Mouse (Mus musculus): ENCODE measurements around the gene Nhlh1. TPM values are rescaled to one million over a fixed set of nuclear protein-coding genes. Genes with fewer than 3 reads are reported as not detected.

Gene Nhlh1
- polyA plus RNA-seq (2015; fragmentation: Illumina TruSeq; extraction: RNeasy Lipid Tissue Mini Kit (QIAGEN cat#74804); ENCODE audit: insufficient read depth, low replicate concordance) = not detected

GRCm38 (mm10) chr1:172057491-172057921 lies at the start of gene Nhlh1:
Gene Nhlh1 (minus strand): TSS chr1:172057573.

GRCm38 (mm10) chr1:172082101-172082898 lies 24.9 kb upstream of the Nhlh1 start, which contains the start of the genes Copa and Ncstn:
Gene Copa (plus strand): TSS chr1:172082529.
Gene Ncstn (minus strand): TSS chr1:172082795.

GRCm38 (mm10) chr1:172028394-172029275 lies 28.7 kb downstream of the Nhlh1 start, which contains the start of gene Vangl2:
Gene Vangl2 (minus strand): TSS chr1:172028444.

Other genes with a start within 250 kb of the Nhlh1 start
- 131 TPM for gene Cd84, start 217.9 kb downstream of the Nhlh1 start, polyA plus RNA-seq (2015; fragmentation: Illumina TruSeq; extraction: RNeasy Lipid Tissue Mini Kit (QIAGEN cat#74804); ENCODE audit: insufficient read depth, low replicate concordance)
- gene Gm10521, start 161.9 kb downstream of the Nhlh1 start, polyA plus RNA-seq (2015; fragmentation: Illumina TruSeq; extraction: RNeasy Lipid Tissue Mini Kit (QIAGEN cat#74804); ENCODE audit: insufficient read depth, low replicate concordance) = 22.7 TPM
- gene Slamf6, start 140.1 kb downstream of the Nhlh1 start, polyA plus RNA-seq (2015; fragmentation: Illumina TruSeq; extraction: RNeasy Lipid Tissue Mini Kit (QIAGEN cat#74804); ENCODE audit: insufficient read depth, low replicate concordance) = 156 TPM
- gene Vangl2, start 29.1 kb downstream of the Nhlh1 start, polyA plus RNA-seq (2015; fragmentation: Illumina TruSeq; extraction: RNeasy Lipid Tissue Mini Kit (QIAGEN cat#74804); ENCODE audit: insufficient read depth, low replicate concordance) = 3.0 TPM
- gene Copa, start 25.0 kb upstream of the Nhlh1 start, polyA plus RNA-seq (2015; fragmentation: Illumina TruSeq; extraction: RNeasy Lipid Tissue Mini Kit (QIAGEN cat#74804); ENCODE audit: insufficient read depth, low replicate concordance) = 204 TPM
- 79.4 TPM for gene Ncstn, start 25.2 kb upstream of the Nhlh1 start, polyA plus RNA-seq (2015; fragmentation: Illumina TruSeq; extraction: RNeasy Lipid Tissue Mini Kit (QIAGEN cat#74804); ENCODE audit: insufficient read depth, low replicate concordance)
- gene Pex19, start 69.2 kb upstream of the Nhlh1 start, polyA plus RNA-seq (2015; fragmentation: Illumina TruSeq; extraction: RNeasy Lipid Tissue Mini Kit (QIAGEN cat#74804); ENCODE audit: insufficient read depth, low replicate concordance) = 45.3 TPM
- 98.3 TPM for gene Dcaf8, start 90.5 kb upstream of the Nhlh1 start, polyA plus RNA-seq (2015; fragmentation: Illumina TruSeq; extraction: RNeasy Lipid Tissue Mini Kit (QIAGEN cat#74804); ENCODE audit: insufficient read depth, low replicate concordance)
- gene Pea15a, start 149.2 kb upstream of the Nhlh1 start, polyA plus RNA-seq (2015; fragmentation: Illumina TruSeq; extraction: RNeasy Lipid Tissue Mini Kit (QIAGEN cat#74804); ENCODE audit: insufficient read depth, low replicate concordance) = 108 TPM
- 0.29 TPM for gene Casq1, start 162.3 kb upstream of the Nhlh1 start, polyA plus RNA-seq (2015; fragmentation: Illumina TruSeq; extraction: RNeasy Lipid Tissue Mini Kit (QIAGEN cat#74804); ENCODE audit: insufficient read depth, low replicate concordance)
- 0.07 TPM for gene Atp1a4, start 200.8 kb upstream of the Nhlh1 start, polyA plus RNA-seq (2015; fragmentation: Illumina TruSeq; extraction: RNeasy Lipid Tissue Mini Kit (QIAGEN cat#74804); ENCODE audit: insufficient read depth, low replicate concordance)
- gene Igsf8, start 204.1 kb upstream of the Nhlh1 start, polyA plus RNA-seq (2015; fragmentation: Illumina TruSeq; extraction: RNeasy Lipid Tissue Mini Kit (QIAGEN cat#74804); ENCODE audit: insufficient read depth, low replicate concordance) = 10.4 TPM
- 3.0 TPM for gene Atp1a2, start 240.5 kb upstream of the Nhlh1 start, polyA plus RNA-seq (2015; fragmentation: Illumina TruSeq; extraction: RNeasy Lipid Tissue Mini Kit (QIAGEN cat#74804); ENCODE audit: insufficient read depth, low replicate concordance)